Mouse (Mus musculus): ENCODE measurements around the gene Doc2a.

DNA sequence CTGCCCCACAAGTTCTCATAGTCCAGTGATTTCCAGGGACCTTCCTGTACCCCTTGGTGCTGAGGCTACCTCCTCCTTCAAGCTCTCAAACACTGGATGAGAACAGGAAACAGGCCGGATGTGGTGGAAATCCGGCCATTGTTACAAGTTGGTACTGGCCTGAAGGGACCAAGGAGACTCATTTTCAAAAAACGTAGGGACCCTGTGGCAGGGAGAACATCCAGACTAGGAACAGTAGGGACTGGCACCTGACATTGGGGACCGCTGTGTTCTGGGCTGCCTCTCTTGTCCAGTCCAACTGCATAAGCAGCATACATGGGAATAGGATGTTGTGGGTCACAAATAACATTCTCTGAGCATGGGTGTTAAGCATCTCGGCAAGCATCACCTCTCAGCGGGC is 33.8 kb downstream of the Doc2a start:
- TF ChIP-seq POLR2A (IDR thresholded peaks at IDR 0.05; ENCODE audit: low read depth, low read length) (no peak), CTCF (IDR thresholded peaks at IDR 0.05; ENCODE audit: extremely low read depth, insufficient read length, insufficient replicate concordance, low read depth, low read length) (no peak)

Measured in small intestine, adult 2 months (tissue).